Mouse (Mus musculus): ENCODE measurements around the gene Trmt13.
"Not testable (repeated sequence)": the region's sequence is repeated elsewhere in the genome, so short reads cannot be mapped to it uniquely, and the experiment has no call there.

The Trmt13 gene

GRCm38 (mm10) chr3:116614295-116614892, at the start of gene Trmt13:
Gene Trmt13 (minus strand): TSS chr3:116614587.
- no peak for DNase-seq (ENCODE audit: low read depth, low spot score)

DNA sequence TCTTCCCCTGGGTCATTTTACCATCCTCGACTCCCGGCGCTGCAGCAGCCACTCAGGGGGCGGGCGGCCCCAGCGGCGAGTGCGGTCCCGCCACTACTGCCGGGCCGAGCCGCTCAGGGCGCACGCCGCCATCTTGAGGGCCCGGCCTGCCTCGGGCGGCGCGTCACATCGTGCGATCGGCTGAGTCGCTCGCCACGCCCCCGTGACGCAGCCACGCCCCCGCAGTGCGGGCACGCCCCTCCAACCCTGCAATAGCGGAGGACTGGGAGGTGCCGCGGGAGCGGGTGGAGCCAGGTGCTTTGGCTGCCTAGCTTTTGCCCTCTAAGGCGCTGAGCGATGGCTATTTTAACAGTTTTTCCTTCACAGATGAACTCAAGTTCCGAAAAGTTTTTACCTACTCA, 48.1 kb upstream of the Trmt13 start, which contains the start of gene Mfsd14a:
Gene Mfsd14a, minus strand, starts transcription at position 215 of the 401 bp plus-strand sequence.
- peak; percentile 99 for DNase-seq (ENCODE audit: low read depth, low spot score)

DNA sequence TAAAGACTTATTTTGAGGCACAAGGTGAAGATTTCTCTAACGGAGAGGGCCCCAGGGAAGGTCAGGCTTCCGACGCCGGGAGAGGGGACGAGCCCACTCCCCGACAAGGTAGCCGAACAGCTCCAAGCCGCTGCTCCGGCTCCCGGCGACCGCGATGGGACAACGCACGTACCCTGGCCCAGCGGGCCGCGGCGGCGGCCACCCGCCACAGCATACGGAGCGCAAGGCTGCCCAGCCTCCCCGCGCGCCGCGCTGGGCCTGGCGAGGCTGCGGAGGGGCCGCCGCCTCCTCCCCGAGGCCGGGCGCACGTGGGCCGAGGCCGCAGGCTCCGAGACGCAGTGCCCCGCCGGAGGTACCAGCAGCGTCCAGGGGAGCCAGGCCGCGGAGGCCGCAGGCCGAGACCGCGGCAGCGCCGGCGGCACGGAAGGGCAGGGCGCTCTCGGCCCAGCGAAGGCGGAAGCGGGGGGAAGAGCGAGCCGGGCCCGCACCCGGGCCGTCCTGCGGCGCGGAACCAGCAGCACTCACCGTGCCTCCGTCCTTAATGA, 47.6 kb upstream of the Trmt13 start:
- no peak for DNase-seq (ENCODE audit: low read depth, low spot score)

GRCm38 (mm10) chr3:116661288-116661869, 47.0 kb upstream of the Trmt13 start:
- DNase-seq (ENCODE audit: low read depth, low spot score): no peak

GRCm38 (mm10) chr3:116659856-116660430, 45.6 kb upstream of the Trmt13 start:
- DNase-seq (ENCODE audit: low read depth, low spot score): peak; percentile 32

- DNase-seq (ENCODE audit: low read depth, low spot score): peak; percentile 64
Measured at GRCm38 (mm10) chr3:116658928-116659565, 44.7 kb upstream of the Trmt13 start.

- DNase-seq (ENCODE audit: low read depth, low spot score): peak; percentile 47
Measured at GRCm38 (mm10) chr3:116656184-116656965, 42.0 kb upstream of the Trmt13 start.

- DNase-seq (ENCODE audit: low read depth, low spot score): not testable (repeated sequence)
Measured at GRCm38 (mm10) chr3:116654051-116654450, 39.7 kb upstream of the Trmt13 start.

GRCm38 (mm10) chr3:116653278-116653945, 39.0 kb upstream of the Trmt13 start:
- DNase-seq (ENCODE audit: low read depth, low spot score): no peak

DNA sequence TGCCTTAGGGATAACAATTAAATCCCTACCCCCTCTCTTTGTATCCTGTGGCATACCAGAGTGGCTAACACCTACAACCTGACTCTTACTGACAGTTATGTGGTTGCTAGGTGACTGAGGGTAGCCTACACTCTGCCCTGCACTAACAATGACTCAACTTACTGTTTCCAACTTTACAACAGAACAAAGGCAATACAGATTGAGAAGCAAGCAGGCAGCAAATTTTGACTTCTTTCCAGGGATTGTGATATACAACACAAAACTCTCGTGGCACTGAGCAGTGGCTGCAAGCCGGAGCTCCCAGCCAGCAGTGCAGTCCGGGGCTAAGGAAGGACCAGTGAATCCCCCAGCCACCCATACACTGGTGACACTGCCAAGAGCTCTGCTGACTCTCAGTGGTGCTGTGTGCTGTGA, 37.7 kb upstream of the Trmt13 start:
- no peak for DNase-seq (ENCODE audit: low read depth, low spot score)

DNA sequence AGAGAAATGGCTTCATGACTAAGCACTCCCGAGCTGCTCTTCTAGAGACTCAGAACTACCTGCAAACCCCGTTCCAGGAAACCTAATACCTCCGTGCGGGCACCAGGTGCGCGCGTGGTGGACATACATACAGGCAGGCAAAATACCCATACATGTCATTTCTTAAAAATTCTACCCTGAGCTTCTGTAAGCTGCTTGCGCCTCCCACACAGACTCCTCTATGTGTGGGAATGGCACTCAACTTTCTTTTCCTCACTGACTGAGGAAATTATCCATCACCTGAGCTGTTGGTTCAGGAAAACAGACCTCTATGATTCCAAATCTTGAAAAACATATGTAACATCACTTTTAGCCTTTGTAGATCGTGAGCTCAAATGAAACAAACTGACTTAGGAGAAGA, 36.3 kb upstream of the Trmt13 start:
- DNase-seq (ENCODE audit: low read depth, low spot score): no peak

- no peak for DNase-seq (ENCODE audit: low read depth, low spot score)
Measured at GRCm38 (mm10) chr3:116648805-116649204, 34.4 kb upstream of the Trmt13 start.

GRCm38 (mm10) chr3:116646387-116646786, 32.0 kb upstream of the Trmt13 start:
- no peak for DNase-seq (ENCODE audit: low read depth, low spot score)

GRCm38 (mm10) chr3:116642373-116642772, 28.0 kb upstream of the Trmt13 start:
- DNase-seq (ENCODE audit: low read depth, low spot score): no peak

GRCm38 (mm10) chr3:116641811-116642371, 27.5 kb upstream of the Trmt13 start:
- DNase-seq (ENCODE audit: low read depth, low spot score): no peak

DNA sequence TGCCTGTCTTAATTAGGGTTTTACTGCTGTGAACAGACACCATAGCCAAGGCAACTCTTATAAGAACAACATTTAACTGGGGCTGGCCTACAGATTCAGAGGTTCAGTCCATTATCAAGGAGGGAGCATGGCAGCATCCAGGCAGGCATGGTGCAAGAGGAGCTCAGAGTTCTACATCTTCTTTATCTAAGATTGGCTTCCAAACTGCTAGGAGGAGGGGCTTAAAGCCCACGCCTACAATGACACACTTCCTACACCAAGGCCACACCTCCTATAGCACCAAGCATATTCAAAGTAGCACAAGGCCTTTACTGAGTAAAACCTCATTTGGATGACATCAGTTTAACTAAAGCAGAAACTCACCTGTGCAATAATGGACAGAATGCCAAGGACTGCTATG, 25.6 kb upstream of the Trmt13 start:
- no peak for DNase-seq (ENCODE audit: low read depth, low spot score)

- no peak for DNase-seq (ENCODE audit: low read depth, low spot score)
Measured at GRCm38 (mm10) chr3:116638572-116638971, 24.2 kb upstream of the Trmt13 start.

GRCm38 (mm10) chr3:116637693-116638476, 23.5 kb upstream of the Trmt13 start:
- no peak for DNase-seq (ENCODE audit: low read depth, low spot score)

GRCm38 (mm10) chr3:116635799-116636198, 21.4 kb upstream of the Trmt13 start:
- no peak for DNase-seq (ENCODE audit: low read depth, low spot score)

DNA sequence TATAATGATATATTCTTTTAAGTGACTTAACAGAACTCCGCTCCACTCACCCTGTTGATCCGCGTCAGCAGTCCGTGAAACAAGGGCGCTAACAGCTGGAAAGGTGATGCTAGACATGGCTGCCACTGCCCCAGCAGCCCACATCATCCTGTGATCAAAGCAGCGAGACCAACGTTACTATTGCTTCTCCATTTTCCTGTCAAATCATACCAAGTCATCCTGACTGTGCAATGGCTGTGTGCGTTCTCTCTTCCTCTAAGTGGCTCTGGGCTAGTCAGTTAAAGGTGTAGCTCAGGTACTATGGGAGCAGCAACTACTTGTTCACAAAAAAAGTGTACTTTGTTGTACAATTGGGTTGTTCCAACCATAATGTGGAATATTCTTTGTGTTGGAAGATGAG, 20.5 kb upstream of the Trmt13 start:
- DNase-seq (ENCODE audit: low read depth, low spot score): no peak

Data from CD4-positive, CD25-positive, alpha-beta regulatory T cell, adult 2 months (primary cell).